In genomic region chr5:54186076-54186676, GRCm38 (mm10) we compare ENCODE assay signal across 15 mouse cellular contexts.
DNase-seq lines count a peak whose midpoint lies in the region; ATAC-seq and TF ChIP-seq lines count a peak whose summit lies in the region.
"Had no signal": no experiment of that assay in that cellular context is flagged by ENCODE, and none has a peak within 500 bp of the region (broad histone marks: within the 10 kb centered on the region; RNA-seq: fewer than 3 reads in every experiment).

No protein-coding gene starts in this region.

- H3K27ac ChIP-seq in liver, embryonic 14.5 days = no peak overlapping the region
- H3K27ac ChIP-seq: embryonic facial prominence, embryonic 12.5 days; hindbrain, embryonic 15.5 days had no signal

- 52% methylated on average over 11 of the region's 11 CpGs for WGBS in liver, embryonic 14.5 days (ENCODE audit: insufficient replicate concordance)

- no peak for TF ChIP-seq CTCF in liver, embryonic 14.5 days (IDR thresholded peaks at IDR 0.05; ENCODE audit: low read depth)

- no peak for TF ChIP-seq EP300 in liver, embryonic 14.5 days (IDR thresholded peaks at IDR 0.05; ENCODE audit: low read depth)

- H3K9ac ChIP-seq in liver, embryonic 14.5 days (replicated peaks) = no peak overlapping the region
- H3K9ac ChIP-seq: embryonic facial prominence, embryonic 12.5 days; hindbrain, embryonic 15.5 days had no signal

- H3K9me3 ChIP-seq in liver, embryonic 14.5 days (ENCODE audit: control insufficient read depth, low read length) = no peaks in the 10 kb centered on the region
- H3K9me3 ChIP-seq: embryonic facial prominence, embryonic 12.5 days; hindbrain, embryonic 15.5 days had no signal

- H3K4me1 ChIP-seq in liver, embryonic 14.5 days (replicated peaks; ENCODE audit: control insufficient read depth in 2 of 2, insufficient read depth in 2 of 2, low read length in 1 of 2) = no peaks in the 10 kb centered on the region
- H3K4me1 ChIP-seq: embryonic facial prominence, embryonic 12.5 days had no signal

- H3K4me3 ChIP-seq in liver, embryonic 14.5 days (ENCODE audit: insufficient read depth in 1 of 2, low read depth in 2 of 2, low read length in 2 of 2) = no peak overlapping the region
- H3K4me3 ChIP-seq: embryonic facial prominence, embryonic 12.5 days; hindbrain, embryonic 15.5 days had no signal

- ATAC-seq in granulocyte monocyte progenitor cell, adult 5-6 weeks (replicated peaks; ENCODE audit: poor library complexity, severe bottlenecking) = peak; percentile 56
- no peak for ATAC-seq in liver, embryonic 14.5 days (ENCODE audit: insufficient read depth)
- 0 out of 2 replicates have a peak, but pooled peaks have one; percentile 34 for ATAC-seq in megakaryocyte progenitor cell, adult 5-6 weeks (replicated peaks; ENCODE audit: poor library complexity)
- ATAC-seq: Patski had no signal

- no peaks in the 10 kb centered on the region for H3K36me3 ChIP-seq in liver, embryonic 14.5 days (replicated peaks; ENCODE audit: control insufficient read depth, insufficient read depth, low read depth)
- H3K36me3 ChIP-seq: embryonic facial prominence, embryonic 12.5 days; hindbrain, embryonic 15.5 days had no signal

- 0 out of 2 replicates have a peak overlapping the region, but pooled peaks have one; percentile 6 for H3K4me2 ChIP-seq in liver, embryonic 14.5 days (ENCODE audit: low read depth)
- H3K4me2 ChIP-seq: embryonic facial prominence, embryonic 12.5 days; hindbrain, embryonic 15.5 days had no signal

- DNase-seq in lung, adult 18-20 months = peak; percentile 22 to 25
- no peak for DNase-seq in lung, postnatal 25 days (ENCODE audit: low spot score)
- DNase-seq in liver, embryonic 14.5 days (ENCODE audit: low read depth in 3 of 3, low spot score in 3 of 3) = peak in 1 of 3 experiments; percentile 2
- no peak for DNase-seq in kidney, adult 8-10 months
- no peak for DNase-seq in testis, postnatal 14 days (ENCODE audit: low spot score)
- DNase-seq: adrenal gland, postnatal 25 days; cerebellum, adult 8-10 months; kidney, adult 2 months; kidney, postnatal 25 days; thymus, postnatal 14 days had no signal

- no peaks in the 10 kb centered on the region for H3K27me3 ChIP-seq in liver, embryonic 14.5 days (ENCODE audit: control insufficient read depth, insufficient read depth, low read length)
- H3K27me3 ChIP-seq: embryonic facial prominence, embryonic 12.5 days; hindbrain, embryonic 15.5 days had no signal

Comparison
In these comparisons a context has a peak if more than half of its experiments do, and no peak if none do; other contexts are left out.
1. DNase-seq: peak in lung, adult 18-20 months (2 of 2); none in lung, postnatal 25 days (single experiment), kidney, adult 8-10 months (0 of 2) and testis, postnatal 14 days (single experiment).